Mouse (Mus musculus) thymus, postnatal 0 days (tissue): ENCODE measurements around the gene Auh. TPM values are rescaled to one million over a fixed set of nuclear protein-coding genes. Genes with fewer than 3 reads are reported as not detected.

Source experiments
- DNase-seq: peaks from one replicate; pipeline ENCODE4 v3.0.0-alpha.2; 2015; ENCODE audit warnings: low spot score
- polyA plus RNA-seq: library from polyadenylated mRNA; unstranded; fragments of >200 nt; fragmentation: Nextera tagmentation; extraction: Ambion mirVana; gene quantifications from 2 replicates; pipeline ENCODE4 v1.2.1, GENCODE M21; 2015

Gene Auh
- polyA plus RNA-seq, 1 experiment from 2014 or later, result 82.2 TPM

GRCm38 (mm10) chr13:52843536-52844178 lies 85.8 kb downstream of the Auh start:
- DNase-seq, result no peak

- no peak for DNase-seq
Observed at GRCm38 (mm10) chr13:52836231-52836630, 93.2 kb downstream of the Auh start.

GRCm38 (mm10) chr13:52834591-52834990 lies 94.9 kb downstream of the Auh start:
- DNase-seq, result no peak

- no peak for DNase-seq
Observed at GRCm38 (mm10) chr13:52833748-52834147, 95.7 kb downstream of the Auh start.

- peak; percentile 57 for DNase-seq
Observed at GRCm38 (mm10) chr13:52833220-52833619, 96.3 kb downstream of the Auh start.

- no peak for DNase-seq
Observed at GRCm38 (mm10) chr13:52832481-52833170, 96.9 kb downstream of the Auh start.

- DNase-seq, result no peak
Observed at GRCm38 (mm10) chr13:52831037-52831757, 98.3 kb downstream of the Auh start.

- DNase-seq, result peak; percentile 81
Observed at GRCm38 (mm10) chr13:52828946-52829523, 100.4 kb downstream of the Auh start.

- peak; percentile 70 for DNase-seq
Observed at GRCm38 (mm10) chr13:52828217-52828616, 101.3 kb downstream of the Auh start.

- no peak for DNase-seq
Observed at GRCm38 (mm10) chr13:52826666-52827065, 102.8 kb downstream of the Auh start.

GRCm38 (mm10) chr13:52824754-52825153 lies 104.7 kb downstream of the Auh start:
- no peak for DNase-seq

GRCm38 (mm10) chr13:52822165-52823149 lies 107.0 kb downstream of the Auh start:
- no peak for DNase-seq

GRCm38 (mm10) chr13:52821571-52821970 lies 107.9 kb downstream of the Auh start:
- no peak for DNase-seq

- no peak for DNase-seq
Observed at GRCm38 (mm10) chr13:52819901-52820300, 109.6 kb downstream of the Auh start.

GRCm38 (mm10) chr13:52818760-52819159 lies 110.7 kb downstream of the Auh start:
- DNase-seq, result no peak

- no peak for DNase-seq
Observed at GRCm38 (mm10) chr13:52817991-52818491, 111.4 kb downstream of the Auh start.

- DNase-seq, result no peak
Observed at GRCm38 (mm10) chr13:52813750-52814149, 115.7 kb downstream of the Auh start.

GRCm38 (mm10) chr13:52812549-52813515 lies 116.6 kb downstream of the Auh start:
- DNase-seq, result no peak

- peak; percentile 47 for DNase-seq
Observed at GRCm38 (mm10) chr13:52807722-52808121, 121.8 kb downstream of the Auh start.
